8 mouse cellular contexts compared by ENCODE assay signal in the genomic region with DNA sequence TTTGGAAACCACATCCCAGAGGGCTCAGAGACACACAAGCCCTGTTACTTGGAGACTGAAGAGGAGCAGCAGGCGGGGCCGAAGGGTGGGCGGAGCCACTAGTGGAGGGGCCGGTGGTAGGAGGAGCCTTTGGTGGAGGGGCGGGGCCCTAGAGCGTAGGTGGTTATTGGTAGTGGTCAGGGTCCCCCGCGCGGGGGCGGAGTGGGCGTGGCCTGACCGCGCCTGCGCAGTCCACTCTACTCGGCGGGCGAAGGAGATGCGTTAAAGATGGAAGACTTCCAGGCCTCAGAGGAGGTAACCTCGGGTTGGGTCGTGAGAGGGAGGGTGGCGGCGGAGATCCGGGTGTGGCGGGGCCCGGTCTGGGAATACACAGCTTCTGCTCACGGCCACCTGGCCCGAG. TPM values are rescaled to one million over a fixed set of nuclear protein-coding genes. Genes with fewer than 3 reads are reported as not detected.
DNase-seq lines count a peak whose midpoint lies in the region; ATAC-seq and TF ChIP-seq lines count a peak whose summit lies in the region.
"Not testable (repeated sequence)": the region's sequence is repeated elsewhere in the genome, so short reads cannot be mapped to it uniquely, and the experiment has no call there.

A gene (plus strand): TSS at position 168 of the 400 bp plus-strand sequence.

- under 1% methylated on average over 27 of the region's 27 CpGs for WGBS in heart, embryonic 11.5 days (ENCODE audit: insufficient replicate concordance)
- whole genome bisulfite sequencing in kidney, embryonic 16.5 days = under 1% methylated on average over 27 of the region's 27 CpGs
- under 1% methylated on average over 27 of the region's 27 CpGs for WGBS in liver, adult 2 months

- H3K79me2 ChIP-seq in liver, adult 2 months (ENCODE audit: control insufficient read depth, insufficient read depth, low read length); myocyte (ENCODE audit: control insufficient read depth, insufficient read depth): not testable (repeated sequence)

- H3K9ac ChIP-seq in heart, embryonic 11.5 days (ENCODE audit: low read depth, low read length) = peak within 1 kb of the TSS; percentile 66
- peak within 1 kb of the TSS; percentile 68 for H3K9ac ChIP-seq in kidney, embryonic 16.5 days (replicated peaks; ENCODE audit: low read length)
- H3K9ac ChIP-seq in liver, adult 2 months (ENCODE audit: low read depth, low read length) = peak within 1 kb of the TSS; percentile 71

- not testable (repeated sequence) for H3K27me3 ChIP-seq in heart, embryonic 11.5 days (ENCODE audit: control insufficient read depth, insufficient read depth, low read length); kidney, embryonic 16.5 days (ENCODE audit: insufficient read depth, low read length); liver, adult 2 months (ENCODE audit: control insufficient read depth, insufficient read depth, low read length); myocyte (ENCODE audit: control insufficient read depth, insufficient read depth, insufficient read length); splenic B cell, adult 2 months (ENCODE audit: control insufficient read depth, insufficient read depth, low read length, poor library complexity, severe bottlenecking)

- H3K4me3 ChIP-seq in heart, embryonic 11.5 days (ENCODE audit: low read depth, low read length) = peak within 1 kb of the TSS; percentile 44
- H3K4me3 ChIP-seq in kidney, embryonic 16.5 days (ENCODE audit: low read length) = peak within 1 kb of the TSS; percentile 54
- peak within 1 kb of the TSS; percentile 46 for H3K4me3 ChIP-seq in liver, adult 2 months (ENCODE audit: insufficient read depth, low read depth, low read length)
- peak within 1 kb of the TSS; percentile 24 for H3K4me3 ChIP-seq in myocyte

- peak; percentile 100 for DNase-seq in B cell, adult 2 months
- DNase-seq in brain, adult 2 months (ENCODE audit: low read depth, low spot score) = peak; percentile 97
- DNase-seq in liver, adult 2 months (ENCODE audit: extremely low read depth, low read depth, low spot score) = peak; percentile 75
- DNase-seq in splenic B cell, adult 2 months (ENCODE audit: low read depth, low spot score) = peak; percentile 98

- peak; percentile 99 for ATAC-seq in erythroblast, adult 5-6 weeks (replicated peaks; ENCODE audit: low FRiP score, poor library complexity, severe bottlenecking)
- ATAC-seq in heart, embryonic 11.5 days (replicated peaks; ENCODE audit: insufficient number of reproducible peaks, low FRiP score, low TSS enrichment) = peak; percentile 97
- ATAC-seq in kidney, embryonic 16.5 days (ENCODE audit: low FRiP score, low TSS enrichment) = peak; percentile 99

- H3K4me2 ChIP-seq in heart, embryonic 11.5 days = peak within 1 kb of the TSS; percentile 48
- peak within 1 kb of the TSS; percentile 55 for H3K4me2 ChIP-seq in kidney, embryonic 16.5 days (replicated peaks; ENCODE audit: low read depth, low read length)
- H3K4me2 ChIP-seq in myocyte (ENCODE audit: low read depth) = peak within 1 kb of the TSS; percentile 73

- H3K27ac ChIP-seq in heart, embryonic 11.5 days (ENCODE audit: low read depth, low read length); liver, adult 2 months (replicated peaks; ENCODE audit: insufficient read depth, low read depth, low read length): not testable (repeated sequence)
- 0 out of 2 replicates have a peak within 1 kb of the TSS, but pooled peaks have one; percentile 41 for H3K27ac ChIP-seq in kidney, embryonic 16.5 days (ENCODE audit: low read length)

- TF ChIP-seq CTCF in liver, adult 2 months (IDR thresholded peaks at IDR 0.05; ENCODE audit: low read depth, low read length) = not testable (repeated sequence)

- H3K36me3 ChIP-seq in heart, embryonic 11.5 days (ENCODE audit: control insufficient read depth, insufficient read depth, low read length); kidney, embryonic 16.5 days (ENCODE audit: insufficient read depth, low read length); liver, adult 2 months (ENCODE audit: control insufficient read depth, insufficient read depth, low read length); myocyte (ENCODE audit: control insufficient read depth, insufficient read depth); splenic B cell, adult 2 months (ENCODE audit: control insufficient read depth, insufficient read depth, low read length, poor library complexity, severe bottlenecking): not testable (repeated sequence)

- not testable (repeated sequence) for H3K9me3 ChIP-seq in heart, embryonic 11.5 days (replicated peaks; ENCODE audit: control insufficient read depth, low read length); kidney, embryonic 16.5 days (ENCODE audit: low read length)

- H3K4me1 ChIP-seq in heart, embryonic 11.5 days (ENCODE audit: control insufficient read depth, insufficient read depth, low read length); kidney, embryonic 16.5 days (ENCODE audit: insufficient read depth, low read length); liver, adult 2 months (ENCODE audit: control insufficient read depth, insufficient read depth, low read length): not testable (repeated sequence)

- TF ChIP-seq POLR2A in liver, adult 2 months (IDR thresholded peaks at IDR 0.05; ENCODE audit: extremely low read depth, insufficient read depth, low read length) = peak; percentile 73
- peak; percentile 64 for TF ChIP-seq POLR2A in myocyte (IDR thresholded peaks at IDR 0.05; ENCODE audit: insufficient read length, low read depth)

- not testable (repeated sequence) for H3ac ChIP-seq in myocyte (ENCODE audit: control insufficient read depth, insufficient read length)

TF ChIP-seq in myocyte, 11 proteins besides CTCF, POLR2A, EP300 and RAD21:
- TF ChIP-seq POLR2AphosphoS2 (IDR thresholded peaks at IDR 0.05; ENCODE audit: insufficient read length, low read depth) = peak; percentile 54

RNA-seq across cellular contexts. Expression of the gene that starts here (rescaled TPM):
- total RNA-seq in erythroblast, adult 5-6 weeks (2015; ENCODE audit: low replicate concordance) = 47.7 and 59.6 TPM in 2 replicates
- 21.3 and 49.7 TPM in 2 replicates for total RNA-seq in erythroblast, adult 5-6 weeks (2017; ENCODE audit: low replicate concordance)
- polyA plus RNA-seq in heart, embryonic 11.5 days (2014; fragmentation: Nextera tagmentation; extraction: Ambion mirVana) = 468 and 486 TPM in 2 replicates
- polyA plus RNA-seq in kidney, embryonic 16.5 days (2015; fragmentation: Nextera tagmentation; extraction: Ambion mirVana) = 414 and 449 TPM in 2 replicates
- 44.4 and 56.6 TPM in 2 replicates for total RNA-seq in liver, adult 2 months (2014; rRNA removed)
- 37.4 and 51.4 TPM in 2 replicates for polyA plus RNA-seq in liver, adult 2 months (2012; rRNA removed)
- 201 TPM for polyA plus RNA-seq in myocyte (2012; fragmentation: generic; extraction: Trizol)
